Mouse (Mus musculus): ENCODE measurements around the gene Slc4a11. TPM values are rescaled to one million over a fixed set of nuclear protein-coding genes. Genes with fewer than 3 reads are reported as not detected.

The Slc4a11 gene
- polyA plus RNA-seq, 1 experiment, result 3.7 TPM

GRCm38 (mm10) chr2:130685426-130685825 is 11.9 kb downstream of the Slc4a11 start:
- no peaks in the 10 kb centered on the region for H3K27me3 ChIP-seq (ENCODE audit: control insufficient read depth, insufficient read depth, low read length)
- H3K36me3 ChIP-seq (ENCODE audit: control insufficient read depth, insufficient read depth, low read length), result peaks cover 8% of the 10 kb centered on the region; the same call in 1 of the 2 replicates
- TF ChIP-seq CTCF (IDR thresholded peaks at IDR 0.05; ENCODE audit: extremely low read depth, insufficient read depth, insufficient read length, insufficient replicate concordance), result no peak
- no peak for TF ChIP-seq POLR2A (IDR thresholded peaks at IDR 0.05; ENCODE audit: low read depth, low read length)
- no peak for DNase-seq (ENCODE audit: low read depth in 1 of 2, low spot score in 2 of 2)
- no peaks in the 10 kb centered on the region for H3K4me1 ChIP-seq (ENCODE audit: control insufficient read depth, insufficient read depth, insufficient read length)
- no peak overlapping the region for H3K4me3 ChIP-seq (ENCODE audit: extremely low read depth, insufficient read depth, insufficient read length)
- no peak overlapping the region for H3K27ac ChIP-seq (ENCODE audit: insufficient read depth, low read length)
- WGBS, result 90% methylated on average over 9 of the region's 9 CpGs

- Histone ChIP-seq H3K27me3 (ENCODE audit: control insufficient read depth, insufficient read depth, low read length) (no peaks in the 10 kb centered on the region), H3K4me3 (ENCODE audit: extremely low read depth, insufficient read depth, insufficient read length) (no peak overlapping the region), H3K27ac (ENCODE audit: insufficient read depth, low read length) (no peak overlapping the region), H3K4me1 (ENCODE audit: control insufficient read depth, insufficient read depth, insufficient read length) (no peaks in the 10 kb centered on the region), H3K36me3 (ENCODE audit: control insufficient read depth, insufficient read depth, low read length) (peaks cover 20% of the 10 kb centered on the region)
- TF ChIP-seq CTCF (IDR thresholded peaks at IDR 0.05; ENCODE audit: extremely low read depth, insufficient read depth, insufficient read length, insufficient replicate concordance), result no peak
- no peak for TF ChIP-seq POLR2A (IDR thresholded peaks at IDR 0.05; ENCODE audit: low read depth, low read length)
- no peak for DNase-seq (ENCODE audit: low read depth in 1 of 2, low spot score in 2 of 2)
- WGBS, result 88% methylated on average over 3 of the region's 3 CpGs
Observed at GRCm38 (mm10) chr2:130681531-130681930, 15.8 kb downstream of the Slc4a11 start.

- WGBS, result 90% methylated on average over 6 of the region's 6 CpGs
Observed at GRCm38 (mm10) chr2:130679899-130680298, 17.4 kb downstream of the Slc4a11 start.

GRCm38 (mm10) chr2:130679154-130679553 is 18.2 kb downstream of the Slc4a11 start:
- no peak for DNase-seq (ENCODE audit: low read depth in 1 of 2, low spot score in 2 of 2)
- TF ChIP-seq CTCF (IDR thresholded peaks at IDR 0.05; ENCODE audit: extremely low read depth, insufficient read depth, insufficient read length, insufficient replicate concordance) (no peak), POLR2A (IDR thresholded peaks at IDR 0.05; ENCODE audit: low read depth, low read length) (no peak)
- Histone ChIP-seq H3K36me3 (ENCODE audit: control insufficient read depth, insufficient read depth, low read length) (peaks cover 38% of the 10 kb centered on the region), H3K27me3 (ENCODE audit: control insufficient read depth, insufficient read depth, low read length) (no peaks in the 10 kb centered on the region), H3K4me1 (ENCODE audit: control insufficient read depth, insufficient read depth, insufficient read length) (no peaks in the 10 kb centered on the region), H3K4me3 (ENCODE audit: extremely low read depth, insufficient read depth, insufficient read length) (no peak overlapping the region), H3K27ac (ENCODE audit: insufficient read depth, low read length) (no peak overlapping the region)
- 98% methylated on average over 12 of the region's 12 CpGs for WGBS

More at GRCm38 (mm10) chr2:130679899-130680298, 17.4 kb downstream of the Slc4a11 start:
- H3K4me3 ChIP-seq (ENCODE audit: extremely low read depth, insufficient read depth, insufficient read length), result no peak overlapping the region
- no peaks in the 10 kb centered on the region for H3K4me1 ChIP-seq (ENCODE audit: control insufficient read depth, insufficient read depth, insufficient read length)
- no peak for TF ChIP-seq POLR2A (IDR thresholded peaks at IDR 0.05; ENCODE audit: low read depth, low read length)
- TF ChIP-seq CTCF (IDR thresholded peaks at IDR 0.05; ENCODE audit: extremely low read depth, insufficient read depth, insufficient read length, insufficient replicate concordance), result no peak
- peaks cover 33% of the 10 kb centered on the region for H3K36me3 ChIP-seq (ENCODE audit: control insufficient read depth, insufficient read depth, low read length)
- no peak for DNase-seq (ENCODE audit: low read depth in 1 of 2, low spot score in 2 of 2)
- H3K27ac ChIP-seq (ENCODE audit: insufficient read depth, low read length), result peak overlapping the region; percentile 24; the same call in 1 of the 2 replicates
- H3K27me3 ChIP-seq (ENCODE audit: control insufficient read depth, insufficient read depth, low read length), result no peaks in the 10 kb centered on the region

- Histone ChIP-seq H3K27ac (ENCODE audit: insufficient read depth, low read length) (no peak overlapping the region), H3K4me3 (ENCODE audit: extremely low read depth, insufficient read depth, insufficient read length) (no peak overlapping the region), H3K4me1 (ENCODE audit: control insufficient read depth, insufficient read depth, insufficient read length) (no peaks in the 10 kb centered on the region), H3K27me3 (ENCODE audit: control insufficient read depth, insufficient read depth, low read length) (no peaks in the 10 kb centered on the region), H3K36me3 (ENCODE audit: control insufficient read depth, insufficient read depth, low read length) (peaks cover 41% of the 10 kb centered on the region)
- DNase-seq (ENCODE audit: low read depth in 1 of 2, low spot score in 2 of 2), result no peak
- no peak for TF ChIP-seq POLR2A (IDR thresholded peaks at IDR 0.05; ENCODE audit: low read depth, low read length)
- TF ChIP-seq CTCF (IDR thresholded peaks at IDR 0.05; ENCODE audit: extremely low read depth, insufficient read depth, insufficient read length, insufficient replicate concordance), result no peak
- WGBS, result 89% methylated on average over 10 of the region's 10 CpGs
Observed at GRCm38 (mm10) chr2:130677211-130677610, 20.1 kb downstream of the Slc4a11 start.

- peaks cover 11% of the 10 kb centered on the region; the same call in 1 of the 2 replicates for H3K4me1 ChIP-seq (ENCODE audit: control insufficient read depth, insufficient read depth, insufficient read length)
- peak; percentile 46; the same call in 1 of the 2 replicates for TF ChIP-seq CTCF (IDR thresholded peaks at IDR 0.05; ENCODE audit: extremely low read depth, insufficient read depth, insufficient read length, insufficient replicate concordance)
- peak; percentile 21; the same call in 1 of the 2 replicates for TF ChIP-seq POLR2A (IDR thresholded peaks at IDR 0.05; ENCODE audit: low read depth, low read length)
- no peaks in the 10 kb centered on the region for H3K27me3 ChIP-seq (ENCODE audit: control insufficient read depth, insufficient read depth, low read length)
- under 1% methylated on average over 31 of the region's 31 CpGs for WGBS
- H3K36me3 ChIP-seq (ENCODE audit: control insufficient read depth, insufficient read depth, low read length), result peaks cover 8% of the 10 kb centered on the region
- H3K4me3 ChIP-seq (ENCODE audit: extremely low read depth, insufficient read depth, insufficient read length), result peak within 1 kb of the TSS; percentile 77
- peak within 1 kb of the TSS; percentile 76 for H3K27ac ChIP-seq (ENCODE audit: insufficient read depth, low read length)
- DNase-seq (ENCODE audit: low read depth in 1 of 2, low spot score in 2 of 2), result peak; percentile 70 to 85
Observed at GRCm38 (mm10) chr2:130667559-130667958, 29.8 kb downstream of the Slc4a11 start, which contains the start of gene Itpa. TSS of gene Itpa (plus strand) at chr2:130667610.

- H3K4me1 ChIP-seq (ENCODE audit: control insufficient read depth, insufficient read depth, insufficient read length), result peaks cover 11% of the 10 kb centered on the region; the same call in 1 of the 2 replicates
- TF ChIP-seq CTCF (IDR thresholded peaks at IDR 0.05; ENCODE audit: extremely low read depth, insufficient read depth, insufficient read length, insufficient replicate concordance) (no peak), POLR2A (IDR thresholded peaks at IDR 0.05; ENCODE audit: low read depth, low read length) (peak; percentile 77)
- peak within 1 kb of the TSS; percentile 98 for H3K27ac ChIP-seq (ENCODE audit: insufficient read depth, low read length)
- H3K4me3 ChIP-seq (ENCODE audit: extremely low read depth, insufficient read depth, insufficient read length), result peak within 1 kb of the TSS; percentile 76
- peak; percentile 79 to 90 for DNase-seq (ENCODE audit: low read depth in 1 of 2, low spot score in 2 of 2)
- peaks cover 12% of the 10 kb centered on the region for H3K36me3 ChIP-seq (ENCODE audit: control insufficient read depth, insufficient read depth, low read length)
- WGBS, result under 1% methylated on average over 40 of the region's 40 CpGs
- H3K27me3 ChIP-seq (ENCODE audit: control insufficient read depth, insufficient read depth, low read length), result no peaks in the 10 kb centered on the region
Observed at GRCm38 (mm10) chr2:130664102-130664701, 33.1 kb downstream of the Slc4a11 start, which contains the start of gene Ddrgk1. TSS of gene Ddrgk1 (minus strand) at chr2:130664659.
